Mouse (Mus musculus) left cerebral cortex, postnatal 25 days (tissue): Measurements from ENCODE around the gene Zfp688. TPM values are rescaled to one million over a fixed set of nuclear protein-coding genes. Genes with fewer than 3 reads are reported as not detected.
"Not testable (repeated sequence)": the region's sequence is repeated elsewhere in the genome, so short reads cannot be mapped to it uniquely, and the experiment has no call there.

Experiments used
- DNase-seq, 2 experiments: peaks; one replicate each; pipeline ENCODE4 v3.0.0; 2022; ENCODE audit warnings: low spot score in 2 of 2, mixed read lengths in 1 of 2
- intact Hi-C: fragments of 180-260 bp; cut with DNase I; formaldehyde crosslinking; loops from one replicate; pipeline ENCODE4 v1.15.1; 2025
- total RNA-seq, 2 experiments: library from RNA; stranded (reverse); gene quantifications; 2 replicates each; pipeline ENCODE4 v1.2.3; 2021

The Zfp688 gene
- total RNA-seq, 2 experiments from 2014 or later, result 13.0 to 16.8 TPM

DNA sequence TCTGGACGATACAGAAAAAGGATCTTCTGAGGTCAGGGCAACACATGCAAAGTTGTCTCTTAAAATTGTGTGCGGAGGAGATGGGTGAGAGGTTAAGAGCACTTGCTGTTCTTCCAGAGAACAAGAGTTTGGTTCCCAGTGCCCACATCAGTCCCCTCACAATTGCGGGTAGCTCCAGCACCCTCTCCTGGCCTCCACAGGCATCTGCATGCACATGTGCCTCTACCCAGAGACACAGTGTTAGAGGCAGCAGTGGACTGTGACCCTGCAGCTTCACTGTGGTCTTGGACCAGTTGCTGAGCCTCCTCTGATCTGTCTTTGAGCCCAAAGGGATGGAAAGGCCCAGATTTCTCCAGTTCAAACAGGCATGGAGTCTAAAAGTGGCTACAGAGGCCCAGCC, 50.0 kb downstream of the Zfp688 start:
- intact Hi-C loops, DNase-seq: not testable (repeated sequence)

DNA sequence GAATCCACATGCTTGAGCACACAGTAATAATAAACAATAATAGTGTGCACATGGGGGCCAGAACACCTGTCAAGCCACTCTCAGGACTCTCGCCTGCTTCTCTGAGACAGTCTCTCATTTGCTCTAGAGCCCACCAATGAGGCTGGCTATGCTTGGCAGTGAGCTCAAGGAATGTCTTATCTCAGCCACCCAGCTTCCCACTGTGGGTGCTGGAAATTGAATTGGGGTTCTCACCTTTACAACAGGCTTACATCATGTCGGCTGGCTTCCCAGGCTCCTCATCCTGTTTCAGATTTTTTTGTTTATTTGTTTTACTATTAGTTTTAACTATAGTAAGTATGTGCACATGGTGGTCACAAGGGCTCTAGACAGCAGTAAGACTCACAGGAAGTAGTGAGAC, 50.7 kb downstream of the Zfp688 start:
- DNase-seq, result no peak
- intact Hi-C loops, result no loop called here

Other genes starting within 250 kb of the Zfp688 start
- gene Cd2bp2, start 226.0 kb downstream of the Zfp688 start, total RNA-seq, result 10 to 100 TPM; 81.7 to 84.1 TPM
- gene Tbc1d10b, start 213.6 kb downstream of the Zfp688 start, total RNA-seq, result 10 to 100 TPM; 90.2 to 97.5 TPM
- gene Mylpf, start 213.2 kb downstream of the Zfp688 start, total RNA-seq, result 1 to 10 TPM; 2.8 to 3.3 TPM
- gene Zfp553, start 189.0 kb downstream of the Zfp688 start, total RNA-seq, result 10 to 100 TPM; 16.9 to 18.6 TPM
- 1 to 10 TPM; 3.4 to 3.6 TPM for gene Sept1, start 188.9 kb downstream of the Zfp688 start, total RNA-seq
- 10 to 100 TPM; 55.3 to 55.5 TPM for gene Zfp771, start 177.8 kb downstream of the Zfp688 start, total RNA-seq
- gene Dctpp1, start 161.4 kb downstream of the Zfp688 start, total RNA-seq, result 10 to 100 TPM; 30.6 to 31.0 TPM
- gene Sephs2, start 148.0 kb downstream of the Zfp688 start, total RNA-seq, result 10 to 100 TPM; 40.5 to 41.3 TPM
- gene Itgal, start 125.8 kb downstream of the Zfp688 start, total RNA-seq, result under 1 TPM; 0.34 to 0.94 TPM
- gene Zfp768, start 76.5 kb downstream of the Zfp688 start, total RNA-seq, result 10 to 100 TPM; 11.7 TPM
- gene Zfp747, start 46.0 kb downstream of the Zfp688 start, total RNA-seq, result 1 to 10 TPM; 5.4 to 6.7 TPM
- gene 9130019O22Rik, start 34.9 kb downstream of the Zfp688 start, total RNA-seq, result 1 to 10 TPM; 2.8 to 4.0 TPM
- gene E430018J23Rik, start 28.4 kb downstream of the Zfp688 start, total RNA-seq, result 1 to 10 TPM; 6.6 to 7.9 TPM
- 1 to 10 TPM; 4.5 TPM for gene Zfp764, start 15.2 kb downstream of the Zfp688 start, total RNA-seq
- gene Zfp689, start 27.1 kb upstream of the Zfp688 start, total RNA-seq, result 1 to 10 TPM; 5.8 to 8.2 TPM
- 10 to 100 TPM; 27.1 to 32.2 TPM for gene Prr14, start 37.5 kb upstream of the Zfp688 start, total RNA-seq
- 10 to 100 TPM; 56.2 to 56.9 TPM for gene Fbrs, start 57.1 kb upstream of the Zfp688 start, total RNA-seq
- gene Srcap, start 89.9 kb upstream of the Zfp688 start, total RNA-seq, result 100 to 1,000 TPM; 101 to 116 TPM
- gene Gm42715, start 97.5 kb upstream of the Zfp688 start, total RNA-seq, result 10 to 100 TPM; 10.6 to 11.6 TPM
- not detected for gene Tmem265, start 139.3 kb upstream of the Zfp688 start, total RNA-seq
- 10 to 100 TPM; 76.9 to 89.1 TPM for gene Phkg2, start 151.3 kb upstream of the Zfp688 start, total RNA-seq
- 1 to 10 TPM; 6.8 to 7.7 TPM for gene Ccdc189, start 166.5 kb upstream of the Zfp688 start, total RNA-seq
- gene Rnf40, start 166.7 kb upstream of the Zfp688 start, total RNA-seq, result 10 to 100 TPM; 69.4 to 71.4 TPM
- gene Zfp629, start 193.7 kb upstream of the Zfp688 start, total RNA-seq, result 10 to 100 TPM; 22.2 to 24.8 TPM